Mouse (Mus musculus): ENCODE data around the gene Ctnnb1.
A peak's percentile ranks its signal among the peaks of the same experiment; 100 is the strongest.

Gene Ctnnb1

GRCm38 (mm10) chr9:120961969-120962700 is 33.1 kb downstream of the Ctnnb1 start:
- peak in 1 of 2 experiments; percentile 36 for DNase-seq (ENCODE audit: low spot score in 2 of 2)

GRCm38 (mm10) chr9:120963104-120963503 is 34.1 kb downstream of the Ctnnb1 start:
- DNase-seq (ENCODE audit: low spot score in 2 of 2), result no peak

GRCm38 (mm10) chr9:120963720-120964119 is 34.7 kb downstream of the Ctnnb1 start:
- no peak for DNase-seq (ENCODE audit: low spot score in 2 of 2)

GRCm38 (mm10) chr9:120964224-120964623 is 35.2 kb downstream of the Ctnnb1 start:
- no peak for DNase-seq (ENCODE audit: low spot score in 2 of 2)

- DNase-seq (ENCODE audit: low spot score in 2 of 2), result no peak
Measured at GRCm38 (mm10) chr9:120965007-120965406, 36.0 kb downstream of the Ctnnb1 start.

- DNase-seq (ENCODE audit: low spot score in 2 of 2), result no peak
Measured at GRCm38 (mm10) chr9:120973026-120973515, 44.1 kb downstream of the Ctnnb1 start.

GRCm38 (mm10) chr9:120974209-120974608 is 45.2 kb downstream of the Ctnnb1 start:
- DNase-seq (ENCODE audit: low spot score in 2 of 2), result no peak

- no peak for DNase-seq (ENCODE audit: low spot score in 2 of 2)
Measured at GRCm38 (mm10) chr9:120976158-120976557, 47.1 kb downstream of the Ctnnb1 start.

GRCm38 (mm10) chr9:120976856-120977255 is 47.8 kb downstream of the Ctnnb1 start:
- no peak for DNase-seq (ENCODE audit: low spot score in 2 of 2)

- DNase-seq (ENCODE audit: low spot score in 2 of 2), result no peak
Measured at GRCm38 (mm10) chr9:120981777-120982176, 52.8 kb downstream of the Ctnnb1 start.

GRCm38 (mm10) chr9:120983849-120984248 is 54.8 kb downstream of the Ctnnb1 start:
- DNase-seq (ENCODE audit: low spot score in 2 of 2), result no peak

GRCm38 (mm10) chr9:120984509-120984908 is 55.5 kb downstream of the Ctnnb1 start:
- DNase-seq (ENCODE audit: low spot score in 2 of 2), result no peak

- DNase-seq (ENCODE audit: low spot score in 2 of 2), result no peak
Measured at GRCm38 (mm10) chr9:120985009-120985408, 56.0 kb downstream of the Ctnnb1 start.

GRCm38 (mm10) chr9:120985524-120985923 is 56.5 kb downstream of the Ctnnb1 start:
- no peak for DNase-seq (ENCODE audit: low spot score in 2 of 2)

- no peak for DNase-seq (ENCODE audit: low spot score in 2 of 2)
Measured at GRCm38 (mm10) chr9:120986255-120986654, 57.2 kb downstream of the Ctnnb1 start.

- DNase-seq (ENCODE audit: low spot score in 2 of 2), result no peak
Measured at GRCm38 (mm10) chr9:120986994-120987393, 58.0 kb downstream of the Ctnnb1 start.

GRCm38 (mm10) chr9:120988088-120988487 is 59.1 kb downstream of the Ctnnb1 start:
- no peak for DNase-seq (ENCODE audit: low spot score in 2 of 2)

- DNase-seq (ENCODE audit: low spot score in 2 of 2), result no peak
Measured at GRCm38 (mm10) chr9:120989806-120990700, 61.0 kb downstream of the Ctnnb1 start.

- DNase-seq (ENCODE audit: low spot score in 2 of 2), result no peak
Measured at GRCm38 (mm10) chr9:120991801-120992200, 62.8 kb downstream of the Ctnnb1 start.

- DNase-seq (ENCODE audit: low spot score in 2 of 2), result no peak
Measured at GRCm38 (mm10) chr9:120993004-120993403, 64.0 kb downstream of the Ctnnb1 start.

GRCm38 (mm10) chr9:120994223-120995155 is 65.5 kb downstream of the Ctnnb1 start:
- DNase-seq (ENCODE audit: low spot score in 2 of 2), result no peak

Data from urinary bladder, postnatal 36 days (tissue).